Mouse (Mus musculus): ENCODE measurements around the gene Med21.

Med21 gene

DNA sequence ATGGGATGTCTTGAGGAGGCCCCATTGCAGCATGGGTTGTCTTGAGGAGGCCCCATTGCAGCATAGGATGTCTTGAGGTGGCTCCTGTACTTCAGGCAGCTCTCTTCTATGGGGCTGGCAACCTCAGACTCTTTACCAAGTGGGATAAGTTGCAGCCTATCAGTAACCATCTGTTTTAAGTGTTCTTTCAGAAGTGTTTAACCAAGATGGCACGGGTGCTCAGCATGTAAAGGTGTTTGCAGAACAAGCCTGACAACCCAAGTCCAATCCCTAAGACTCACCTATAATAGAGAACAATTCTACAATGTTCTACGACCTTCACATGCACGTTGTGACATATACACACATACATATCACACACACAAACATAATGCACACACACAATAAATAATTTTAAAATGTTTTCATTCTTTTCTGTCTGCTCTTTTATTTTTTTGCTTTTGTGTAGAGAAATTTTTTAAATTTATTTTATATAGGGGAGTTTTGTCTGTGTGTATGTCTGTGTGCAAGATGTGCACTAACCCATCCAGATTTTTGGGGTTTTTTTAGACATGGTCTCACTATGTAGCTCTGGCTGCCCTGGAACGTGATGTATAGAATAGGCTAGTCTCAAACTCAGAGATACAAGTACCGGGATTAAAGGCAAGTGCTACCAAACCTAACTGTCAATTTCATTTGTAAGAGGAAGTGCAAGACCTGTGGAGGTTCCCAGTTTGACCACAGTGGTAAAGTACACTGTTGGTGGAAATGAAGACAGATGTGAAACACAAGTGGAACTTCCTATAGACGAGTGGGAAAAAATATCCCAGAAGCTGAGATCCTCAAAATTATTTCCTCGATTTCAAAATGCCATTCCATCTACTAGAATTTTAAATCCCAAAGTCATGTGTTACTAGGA lies 2.0 kb upstream of the Med21 start:
- DNase-seq (ENCODE audit: low spot score in 2 of 2): no peak

DNA sequence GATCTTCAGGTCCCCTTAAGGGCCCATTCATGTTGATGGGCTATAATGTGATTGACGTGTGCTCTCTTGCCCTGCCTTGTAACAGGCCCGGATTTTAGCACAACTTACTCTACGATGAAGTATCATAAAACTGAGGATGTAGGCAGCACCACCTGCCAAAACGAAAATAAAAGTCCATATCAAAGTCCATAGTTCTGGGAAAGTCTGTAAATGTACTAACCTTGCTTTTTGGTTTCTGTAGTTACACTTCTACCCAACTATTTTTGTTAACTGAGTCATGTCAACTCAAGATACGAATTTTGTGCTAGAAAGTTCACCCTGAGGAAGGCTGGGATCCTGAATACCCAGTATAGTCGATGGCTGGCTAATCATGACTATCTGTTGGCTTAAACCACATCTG lies 1.4 kb upstream of the Med21 start:
- no peak for DNase-seq (ENCODE audit: low spot score in 2 of 2)

DNA sequence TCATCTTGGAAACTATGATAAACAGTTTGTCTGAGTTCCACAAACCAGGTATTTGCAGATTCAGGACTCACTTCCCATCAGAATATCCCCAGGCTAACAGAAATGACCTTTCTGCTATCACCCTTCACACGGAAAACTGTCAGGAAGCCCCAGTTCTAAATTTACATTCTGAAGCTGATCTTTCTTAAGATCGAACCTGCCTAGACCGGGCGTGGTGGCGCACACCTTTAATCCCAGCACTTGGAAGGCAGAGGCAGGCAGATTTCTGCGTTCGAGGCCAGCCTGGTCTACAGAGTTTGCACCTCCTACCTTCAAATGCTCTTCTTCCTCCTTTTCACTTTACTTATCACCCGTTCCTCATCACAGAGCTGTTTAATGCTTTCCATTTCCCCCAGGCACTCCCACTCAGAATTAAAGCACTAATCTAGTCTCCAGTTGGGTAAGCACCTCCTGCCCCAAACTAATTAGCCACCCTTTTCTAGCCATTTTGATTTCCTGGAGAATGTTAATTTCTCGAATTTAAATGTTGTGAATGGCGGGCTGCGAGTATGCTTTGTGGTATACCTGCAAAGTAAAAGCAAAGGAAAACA lies 631 bp upstream of the Med21 start:
- no peak for DNase-seq (ENCODE audit: low spot score in 2 of 2)

DNA sequence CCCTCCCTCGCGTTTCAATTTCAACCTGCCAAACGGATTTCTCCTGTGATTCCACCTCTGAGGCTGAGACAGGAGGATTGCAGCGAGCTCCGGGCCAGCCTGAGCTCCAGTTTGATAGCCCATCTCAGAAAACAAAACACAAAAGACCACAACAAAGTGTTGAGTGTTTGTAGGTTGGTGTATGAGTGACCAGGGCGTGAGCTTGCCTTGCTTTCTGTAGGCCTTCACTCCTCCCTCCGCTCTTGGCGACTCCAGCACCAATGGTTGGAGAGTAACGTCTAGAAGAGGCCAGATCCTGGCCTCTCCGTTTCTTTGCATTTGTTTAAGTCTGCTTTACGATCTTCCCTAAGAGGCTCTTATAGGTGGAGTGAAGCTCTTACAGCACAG lies 830 bp downstream of the Med21 start:
- DNase-seq (ENCODE audit: low spot score in 2 of 2): no peak

DNA sequence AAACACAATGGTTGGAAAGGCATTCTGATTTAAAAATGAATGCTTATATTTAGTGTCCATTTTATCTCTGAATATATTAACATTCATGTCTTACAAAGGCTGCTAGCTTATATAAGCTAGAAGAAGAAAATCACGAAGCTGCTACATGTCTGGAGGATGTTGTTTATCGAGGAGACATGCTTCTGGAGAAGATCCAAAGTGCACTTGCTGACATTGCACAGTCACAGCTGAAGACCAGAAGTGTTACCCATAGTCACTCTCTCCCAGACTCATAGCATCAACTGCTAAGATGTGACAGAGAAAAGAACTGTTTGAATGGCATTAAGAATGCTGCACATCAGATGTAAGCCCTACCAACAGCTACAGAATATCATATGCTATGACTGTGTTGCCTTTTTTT lies 7.7 kb downstream of the Med21 start:
- no peak for DNase-seq (ENCODE audit: low spot score in 2 of 2)

DNA sequence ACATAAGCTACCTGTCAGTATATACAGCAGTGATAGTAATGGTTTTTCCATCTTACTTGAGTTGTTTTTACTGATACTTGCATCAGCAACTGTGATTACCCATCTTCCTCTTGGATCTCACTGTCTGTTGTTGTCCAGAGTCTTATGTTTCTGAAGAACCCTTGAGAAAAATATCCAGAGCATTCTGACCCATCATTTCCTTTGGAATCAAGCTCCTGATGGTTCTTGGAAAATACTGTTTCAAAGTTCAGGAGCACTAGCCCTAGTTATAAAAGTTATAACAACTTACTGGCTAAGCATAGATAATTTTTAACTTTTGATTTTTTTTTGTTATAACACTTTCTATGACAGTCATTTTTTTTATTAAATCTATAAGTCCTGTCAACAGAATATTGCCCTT lies 9.1 kb downstream of the Med21 start:
- no peak for DNase-seq (ENCODE audit: low spot score in 2 of 2)

DNA sequence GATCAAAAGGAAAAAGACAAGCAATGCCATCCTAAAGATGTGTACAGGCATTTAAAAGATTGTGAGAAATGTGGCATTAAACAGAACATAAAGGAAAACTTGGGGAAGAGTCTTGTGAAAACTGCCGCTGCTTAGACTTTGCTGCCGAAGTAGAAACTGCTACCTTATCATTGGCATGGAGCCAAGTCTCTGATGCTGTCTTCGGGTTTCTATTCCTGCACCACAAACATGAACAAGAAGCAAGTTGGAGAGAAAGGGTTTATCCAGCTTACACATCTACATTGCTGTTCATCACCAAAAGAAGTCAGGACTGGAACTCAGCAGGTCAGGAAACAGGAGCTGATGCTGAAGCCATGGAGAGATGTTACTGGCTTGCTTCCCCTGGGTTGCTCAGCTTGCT lies 10.8 kb downstream of the Med21 start:
- no peak for DNase-seq (ENCODE audit: low spot score in 2 of 2)

DNA sequence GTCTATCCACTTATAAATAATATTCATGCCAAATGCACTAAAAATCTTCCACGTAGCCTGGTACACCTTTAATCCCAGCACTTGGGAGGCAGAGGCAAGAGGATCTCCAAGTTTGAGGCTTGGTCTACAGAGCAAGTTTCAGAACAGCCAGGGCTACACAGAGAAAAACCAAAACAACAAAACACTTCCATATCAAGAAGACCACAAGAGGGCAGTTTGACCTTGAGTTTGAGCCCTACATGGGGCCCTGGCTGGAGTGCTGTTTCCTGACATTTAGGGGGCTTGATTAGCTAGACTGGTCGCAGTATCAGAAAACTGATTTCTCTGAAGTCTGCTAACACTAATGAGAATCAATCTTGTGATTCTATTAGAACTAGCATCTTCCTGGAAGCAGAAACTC lies 18.2 kb downstream of the Med21 start:
- peak in 1 of 2 experiments; percentile 25 for DNase-seq (ENCODE audit: low spot score in 2 of 2)

DNA sequence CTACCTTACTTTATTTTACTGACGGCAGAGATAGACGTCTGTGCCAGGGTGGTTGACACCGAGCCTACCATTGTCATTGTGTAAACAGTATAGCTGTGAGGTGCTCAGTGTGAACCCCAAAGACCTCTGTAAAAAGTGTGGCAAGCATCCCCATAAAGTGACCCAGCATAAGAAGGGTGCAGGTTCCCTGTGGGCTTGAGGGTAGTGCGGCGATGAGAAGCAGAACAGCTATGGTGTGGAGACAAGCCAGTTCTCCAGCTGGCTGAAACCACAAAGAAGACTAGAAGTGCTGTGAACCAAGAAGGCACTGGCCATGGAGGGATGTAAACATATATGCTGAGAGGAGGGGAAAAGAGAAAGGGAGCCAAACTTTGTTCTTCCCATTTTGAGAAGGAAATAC lies 19.3 kb downstream of the Med21 start:
- no peak for DNase-seq (ENCODE audit: low spot score in 2 of 2)

DNA sequence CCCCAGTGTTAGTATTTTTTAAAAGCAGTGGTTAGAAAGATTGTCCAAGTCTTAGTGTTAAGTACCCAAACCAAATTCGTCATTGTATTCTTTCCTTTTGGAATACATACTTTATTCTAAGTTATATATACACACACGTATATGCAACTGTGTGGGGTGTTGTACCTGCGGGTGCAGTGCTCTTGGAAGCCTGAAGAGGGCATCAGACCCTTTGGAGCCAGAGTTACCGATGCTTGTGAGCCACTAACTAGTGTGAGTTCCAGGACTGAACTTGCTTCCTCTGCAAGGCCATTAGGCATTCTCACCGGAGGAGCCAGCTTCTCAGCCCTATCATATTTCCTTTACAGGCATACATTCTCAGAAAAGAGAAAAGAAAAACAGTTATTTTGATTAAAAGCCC lies 20.3 kb downstream of the Med21 start:
- no peak for DNase-seq (ENCODE audit: low spot score in 2 of 2)

DNA sequence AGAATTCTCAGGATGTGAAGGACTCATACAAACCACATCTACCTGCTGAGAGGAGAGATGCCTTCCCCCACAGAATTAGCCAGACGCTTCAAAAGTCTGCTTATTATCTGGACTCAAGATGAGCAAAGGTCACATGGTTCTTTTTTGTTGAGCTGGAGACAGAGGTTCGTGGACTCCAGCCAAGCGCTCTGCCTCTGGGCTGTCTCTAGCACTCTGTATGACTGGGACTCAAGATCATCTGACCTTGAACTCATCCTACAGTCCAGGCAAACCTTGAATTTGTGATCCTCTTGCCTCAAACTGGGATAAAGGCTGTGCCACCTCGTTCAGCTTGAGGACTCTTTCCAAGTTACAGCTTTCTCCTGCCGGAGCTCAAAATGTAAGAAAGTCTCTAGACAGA lies 21.8 kb downstream of the Med21 start:
- no peak for DNase-seq (ENCODE audit: low spot score in 2 of 2)

DNA sequence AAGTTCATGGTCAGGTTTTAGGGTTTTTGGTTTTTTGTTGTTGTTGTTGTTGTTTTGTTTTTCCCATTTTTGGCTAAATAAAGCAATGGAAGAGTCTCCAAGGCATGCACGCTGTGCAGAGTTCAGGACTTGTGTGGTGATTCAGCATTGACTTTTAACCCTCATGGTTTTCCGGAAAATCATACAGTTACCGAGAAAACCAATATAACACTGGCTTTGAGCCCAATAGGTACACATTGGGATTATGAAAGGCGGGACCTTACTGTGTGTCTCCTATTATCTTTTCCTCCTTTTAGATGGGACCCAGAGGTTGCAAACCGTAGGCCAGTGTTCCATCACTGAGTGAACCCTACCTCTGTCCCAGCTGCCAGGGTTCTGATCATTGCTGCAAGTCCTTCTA lies 22.6 kb downstream of the Med21 start:
- no peak for DNase-seq (ENCODE audit: low spot score in 2 of 2)

DNA sequence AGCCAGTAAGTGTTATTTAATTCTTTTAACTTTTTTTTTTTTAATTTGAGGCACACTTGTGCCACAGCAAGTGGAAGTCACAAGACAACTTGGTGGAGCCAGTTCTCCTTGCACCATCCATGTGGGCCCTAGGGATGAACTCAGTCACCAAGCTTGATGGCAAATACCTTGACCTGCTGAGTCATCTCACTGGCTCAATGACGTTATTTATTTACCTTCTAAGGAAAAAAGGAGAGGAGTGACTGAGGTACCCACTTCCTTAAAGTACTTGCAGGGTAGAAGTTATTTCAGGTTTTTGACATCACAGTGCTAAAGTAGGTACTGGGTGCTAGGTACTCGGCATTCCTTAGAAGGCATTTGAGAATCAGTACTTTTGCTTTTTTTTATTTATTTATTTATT lies 23.1 kb downstream of the Med21 start:
- no peak for DNase-seq (ENCODE audit: low spot score in 2 of 2)

DNA sequence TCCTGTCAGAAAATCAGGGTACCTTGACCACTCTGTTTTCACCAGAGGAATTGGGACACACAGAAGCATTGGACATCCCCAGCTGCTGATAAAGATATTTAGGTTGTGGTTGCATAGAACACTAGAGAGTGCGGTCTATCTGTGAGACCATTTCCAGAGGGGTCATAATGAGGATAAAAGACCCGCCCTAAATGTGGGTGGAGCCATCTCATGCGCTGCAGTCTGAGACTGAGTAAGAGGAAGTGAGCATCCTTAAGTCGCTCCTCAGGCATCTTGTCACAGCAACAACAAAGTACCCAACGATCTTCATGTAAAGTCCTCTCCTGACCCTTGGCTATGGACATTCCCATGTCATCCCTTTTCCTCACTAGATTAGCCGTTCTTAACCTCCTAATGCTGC lies 24.5 kb downstream of the Med21 start:
- DNase-seq (ENCODE audit: low spot score in 2 of 2): no peak

DNA sequence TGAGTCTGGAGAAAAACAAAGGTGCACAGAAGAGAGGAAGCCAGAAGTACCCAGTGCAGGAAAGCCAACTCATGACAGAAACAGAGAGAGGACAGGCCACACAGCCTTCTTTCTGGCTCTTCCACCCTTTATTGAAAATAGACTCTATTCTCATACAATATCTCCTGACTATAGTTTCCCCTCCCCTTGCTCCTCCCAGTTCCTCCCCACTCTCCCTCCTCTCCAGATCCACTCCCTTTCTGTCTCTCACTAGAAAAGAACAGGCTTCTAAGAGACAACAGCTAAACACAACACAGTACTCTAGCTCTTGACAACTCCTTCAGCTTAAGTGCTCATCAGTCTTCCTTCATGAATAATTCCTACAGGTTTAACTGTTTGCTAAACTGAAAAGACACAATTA lies 26.3 kb downstream of the Med21 start:
- no peak for DNase-seq (ENCODE audit: low spot score in 2 of 2)

DNA sequence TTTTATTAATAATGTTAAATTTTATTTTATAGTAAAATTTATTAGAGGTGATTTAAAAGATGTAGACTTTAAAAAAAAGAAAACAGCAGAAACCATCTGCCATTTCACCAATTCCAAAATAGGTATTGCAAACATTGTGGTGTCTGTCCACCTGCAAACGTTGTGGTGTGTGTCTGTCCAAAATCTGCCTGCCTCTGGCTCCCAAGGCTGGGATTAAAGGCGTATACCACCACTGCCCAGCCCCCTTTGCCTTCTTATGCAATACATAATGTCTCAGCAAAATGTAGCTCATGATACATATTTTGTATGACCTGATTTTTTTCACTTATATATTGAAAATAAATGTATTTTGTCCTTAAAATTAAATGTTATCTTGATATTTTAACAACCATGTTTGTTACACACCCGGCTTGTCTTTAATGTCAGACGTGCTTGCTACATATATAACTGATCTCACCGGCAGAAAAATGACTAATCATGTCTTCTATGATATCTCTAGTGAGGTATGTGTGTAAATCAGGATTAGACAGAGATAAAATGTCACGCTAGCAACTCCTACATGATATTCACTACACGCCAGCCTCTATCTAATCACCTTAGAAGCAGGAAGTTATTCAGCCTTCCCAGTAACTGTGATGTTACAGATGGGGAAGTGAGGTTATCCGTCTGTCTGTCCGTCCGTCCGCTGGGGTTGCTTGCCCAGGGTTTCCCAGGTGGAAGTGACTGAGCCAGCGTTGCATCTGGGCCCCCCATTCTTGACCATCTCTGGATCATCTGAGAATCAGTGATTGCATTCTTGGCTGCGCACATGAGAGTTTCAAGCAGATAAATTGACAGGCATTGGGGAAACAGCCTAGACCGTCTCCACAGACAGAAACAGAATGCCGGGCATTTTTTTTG lies 28.9 kb downstream of the Med21 start:
- DNase-seq (ENCODE audit: low spot score in 2 of 2): no peak

DNA sequence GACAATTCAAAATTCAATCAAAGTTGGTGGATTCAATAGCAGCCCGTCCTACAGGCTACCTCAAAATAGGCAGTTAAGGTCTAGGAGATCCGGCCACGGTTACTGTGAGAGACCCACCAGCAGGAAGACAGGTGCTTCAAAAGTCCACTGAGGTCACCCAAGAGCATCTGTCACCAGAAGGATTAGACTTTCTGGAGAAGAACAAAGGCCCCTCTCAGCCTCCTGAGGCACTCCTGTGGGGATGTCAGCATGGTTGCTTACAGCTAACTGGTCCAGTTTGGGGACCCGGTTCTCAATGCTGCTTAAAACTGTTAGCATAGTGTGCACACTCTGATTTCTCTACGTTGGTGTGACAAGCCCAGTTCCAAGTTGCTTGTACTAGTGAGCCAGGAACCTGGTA lies 29.8 kb downstream of the Med21 start:
- DNase-seq (ENCODE audit: low spot score in 2 of 2): no peak

DNA sequence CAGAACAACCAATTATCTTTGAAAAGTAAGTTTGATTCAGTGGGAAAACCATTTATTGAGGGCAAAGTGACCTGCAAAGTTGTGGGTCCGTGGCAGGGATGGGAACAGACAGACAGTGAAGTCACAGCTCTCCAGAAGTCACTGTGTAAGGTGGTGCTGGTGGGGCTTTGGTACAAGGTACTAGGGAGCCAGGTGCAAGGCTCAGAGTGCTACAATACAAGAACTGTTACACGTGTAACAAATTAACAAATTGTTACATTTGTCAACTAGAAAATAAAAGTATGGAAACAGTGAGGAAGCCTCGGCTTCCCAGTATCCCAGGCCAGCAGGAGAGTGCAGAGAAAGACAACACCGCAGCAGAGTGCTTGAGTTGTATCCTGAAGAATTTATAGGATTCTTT lies 31.3 kb downstream of the Med21 start:
- DNase-seq (ENCODE audit: low spot score in 2 of 2): no peak

DNA sequence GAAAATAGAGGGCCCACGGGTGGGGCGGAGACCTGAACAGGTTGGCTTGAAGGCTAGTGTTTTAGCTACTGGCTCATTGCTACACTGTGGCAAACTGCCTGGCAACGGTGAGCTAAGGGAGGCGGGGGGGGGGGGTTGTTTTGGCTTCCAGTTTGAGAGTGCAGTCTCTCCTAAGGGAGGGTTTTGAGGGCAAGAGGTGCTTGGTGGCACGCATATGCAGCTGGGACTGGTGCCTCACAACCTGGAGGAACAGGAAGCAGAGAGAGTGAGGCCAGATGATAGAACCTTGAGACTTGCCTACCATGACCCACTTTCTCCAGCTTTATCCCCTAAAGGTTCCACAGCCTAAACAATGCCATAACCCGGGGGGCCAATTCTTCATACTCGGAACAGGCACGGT lies 32.1 kb downstream of the Med21 start:
- no peak for DNase-seq (ENCODE audit: low spot score in 2 of 2)

DNA sequence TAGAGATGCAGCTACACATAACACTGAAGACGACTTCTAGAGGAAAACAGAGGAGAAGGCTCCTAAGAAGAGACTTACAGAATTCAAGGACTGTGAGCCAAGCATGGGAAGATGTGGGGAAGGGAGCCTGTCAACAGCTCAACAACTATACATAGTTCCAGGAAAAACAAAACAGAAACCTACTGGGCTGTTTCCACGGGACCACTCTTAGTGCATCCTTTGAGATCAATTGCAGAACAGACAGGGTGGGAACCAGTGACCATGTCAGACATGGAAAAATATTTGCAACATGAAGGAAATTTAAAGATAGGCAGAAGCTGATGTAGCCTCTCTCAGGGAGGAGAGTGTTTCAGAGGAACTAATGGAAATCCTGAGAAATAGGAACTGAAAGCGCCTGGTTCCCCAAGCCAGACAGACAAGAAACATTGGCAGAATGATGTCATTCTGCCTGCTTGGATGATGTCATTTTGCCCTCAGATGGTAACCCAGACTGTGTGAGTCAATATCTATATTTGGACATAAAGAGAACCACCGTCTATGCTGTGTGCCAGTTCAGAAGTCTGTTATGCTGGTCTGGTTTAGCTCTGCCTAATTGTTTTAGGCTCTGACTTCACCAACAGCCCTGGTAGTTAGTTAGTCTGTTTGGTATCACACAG lies 32.7 kb downstream of the Med21 start:
- peak; percentile 38 to 65 for DNase-seq (ENCODE audit: low spot score in 2 of 2)

DNA sequence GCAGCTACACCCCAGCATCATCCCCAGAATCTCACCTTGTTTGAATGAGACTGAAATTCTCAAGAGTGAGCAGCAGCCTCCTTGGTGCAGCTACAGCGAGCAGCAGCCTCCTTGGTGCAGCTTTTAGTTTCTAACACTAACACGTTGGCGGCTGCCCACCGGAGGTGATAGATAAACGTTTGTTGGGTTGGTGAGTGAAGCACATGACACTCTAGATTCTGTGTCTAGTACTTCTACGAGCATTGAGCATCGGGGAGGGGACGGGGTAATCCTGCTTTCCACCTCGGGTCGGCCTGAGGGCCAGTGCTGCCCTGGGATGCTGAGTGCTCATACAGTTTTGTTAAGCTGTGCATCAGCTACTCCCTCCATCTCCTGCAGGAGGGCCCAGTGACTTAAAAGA lies 34.6 kb downstream of the Med21 start:
- no peak for DNase-seq (ENCODE audit: low spot score in 2 of 2)
